Mouse (Mus musculus): ENCODE data around the gene Rilp.

- no peak for TF ChIP-seq REST (IDR thresholded peaks at IDR 0.05; ENCODE audit: insufficient read depth, insufficient read length)
- no peak for TF ChIP-seq POLR2AphosphoS2 (IDR thresholded peaks at IDR 0.05; ENCODE audit: insufficient read length, low read depth)
- no peak for TF ChIP-seq POLR2A (IDR thresholded peaks at IDR 0.05; ENCODE audit: insufficient read length, low read depth)
- TF ChIP-seq MYOG (IDR thresholded peaks at IDR 0.05; ENCODE audit: control insufficient read depth in 1 of 3, insufficient read depth in 1 of 3, insufficient read length in 2 of 3, low read depth in 2 of 3), result no peak
- no peak for TF ChIP-seq TCF12 (IDR thresholded peaks at IDR 0.05; ENCODE audit: insufficient read depth, poor library complexity, severe bottlenecking)
- no peak for TF ChIP-seq E2F4 (IDR thresholded peaks at IDR 0.05; ENCODE audit: insufficient read depth)
- TF ChIP-seq MAX (IDR thresholded peaks at IDR 0.05; ENCODE audit: low read depth), result no peak
- no peak for TF ChIP-seq MYOD1 (IDR thresholded peaks at IDR 0.05; ENCODE audit: control insufficient read depth in 1 of 3, insufficient read length in 2 of 3, low read depth in 2 of 3)
- TF ChIP-seq CEBPB (IDR thresholded peaks at IDR 0.05; ENCODE audit: insufficient read depth, poor library complexity, severe bottlenecking), result no peak
- TF ChIP-seq USF1 (IDR thresholded peaks at IDR 0.05; ENCODE audit: low read depth), result no peak
- TF ChIP-seq TCF3 (IDR thresholded peaks at IDR 0.05; ENCODE audit: insufficient read length, low read depth), result no peak
Measured at GRCm38 (mm10) chr11:75513336-75513735, 3.4 kb downstream of the Rilp start, which contains the start of gene Scarf1.

Measured in myocyte (in vitro differentiated cells).